Mouse (Mus musculus): ENCODE data around the gene Nav2. TPM values are rescaled to one million over a fixed set of nuclear protein-coding genes. Genes with fewer than 3 reads are reported as not detected.

Gene Nav2
- polyA plus RNA-seq, 1 experiment from 2014 or later = 23.0 TPM

Other genes starting within 250 kb of the Nav2 start
- gene Zdhhc13, start 119.7 kb upstream of the Nav2 start, polyA plus RNA-seq (2016; fragmentation: Nextera tagmentation; extraction: Ambion mirVana) = 31.6 and 35.7 TPM in 2 replicates
- 0.27 and 0.56 TPM in 2 replicates for gene Csrp3, start 60.7 kb upstream of the Nav2 start, polyA plus RNA-seq (2016; fragmentation: Nextera tagmentation; extraction: Ambion mirVana)
- 12.8 and 15.5 TPM in 2 replicates for gene E2f8, start 27.1 kb upstream of the Nav2 start, polyA plus RNA-seq (2016; fragmentation: Nextera tagmentation; extraction: Ambion mirVana)

All from midbrain, embryonic 12.5 days (tissue).